Comparison of ENCODE assay signal across 17 mouse cellular contexts in the genomic region with DNA sequence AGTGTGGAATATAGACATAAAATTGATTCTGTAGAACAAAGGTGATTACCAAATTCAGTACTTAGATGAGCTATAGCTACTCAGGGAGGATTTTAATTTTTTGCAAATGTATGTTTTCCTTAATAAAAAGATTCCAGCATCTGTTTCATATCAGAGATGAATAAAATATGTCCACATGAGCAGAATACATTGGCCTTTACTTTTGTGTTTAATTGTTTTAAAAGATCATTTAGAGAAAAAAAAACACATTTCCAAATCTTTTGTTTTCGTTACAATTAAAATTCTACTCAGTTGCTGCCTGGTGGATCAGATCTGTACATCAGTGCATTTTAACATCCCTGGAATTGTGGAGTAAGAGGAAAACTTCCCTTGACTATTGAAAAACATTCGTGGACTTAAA. TPM values are rescaled to one million over a fixed set of nuclear protein-coding genes. Genes with fewer than 3 reads are reported as not detected.
"Had no signal": no experiment of that assay in that cellular context is flagged by ENCODE, and none has a peak within 500 bp of the region (broad histone marks: within the 10 kb centered on the region; RNA-seq: fewer than 3 reads in every experiment).

A gene (plus strand): TSS at position 301 of the 400 bp plus-strand sequence.

- H3K9me3 ChIP-seq: liver, embryonic 15.5 days; midbrain, embryonic 12.5 days had no signal

- H3K27ac ChIP-seq: layer of hippocampus, adult 2 months; liver, embryonic 15.5 days; macrophage; midbrain, embryonic 12.5 days had no signal

- H3K4me1 ChIP-seq: liver, embryonic 15.5 days; megakaryocyte, embryonic 14.5 days; midbrain, embryonic 12.5 days had no signal

- H3K27me3 ChIP-seq: liver, embryonic 15.5 days; megakaryocyte, embryonic 14.5 days; midbrain, embryonic 12.5 days had no signal

- H3K4me2 ChIP-seq: liver, embryonic 11.5 days; liver, embryonic 15.5 days; lung, embryonic 14.5 days; midbrain, embryonic 12.5 days had no signal

- H3K4me3 ChIP-seq: layer of hippocampus, adult 2 months; liver, embryonic 15.5 days; megakaryocyte, embryonic 14.5 days; midbrain, embryonic 12.5 days had no signal

- H3K36me3 ChIP-seq: liver, embryonic 15.5 days; midbrain, embryonic 12.5 days had no signal

- DNase-seq: kidney, adult 18-20 months; kidney, postnatal 10 days; kidney, postnatal 4 days; left cerebral cortex, postnatal 4 days; lung, embryonic 14.5 days; lung, postnatal 10 days; right cerebral cortex, postnatal 14 days; thymus, postnatal 36 days had no signal

- H3K9ac ChIP-seq: liver, embryonic 15.5 days; lung, embryonic 14.5 days; midbrain, embryonic 12.5 days had no signal

RNA-seq across cellular contexts. Expression of the gene that starts here (rescaled TPM):
- total RNA-seq: midbrain, postnatal 0 days had no signal
- polyA plus RNA-seq: macrophage; midbrain, postnatal 0 days; neural tube, embryonic 14.5 days; spleen, adult 2 months had no signal
